Mouse (Mus musculus) neural tube, embryonic 14.5 days (tissue): ENCODE data around the gene Hmgb1. TPM values are rescaled to one million over a fixed set of nuclear protein-coding genes. Genes with fewer than 3 reads are reported as not detected.
A peak's percentile ranks its signal among the peaks of the same experiment; 100 is the strongest.

Experiments used
- ATAC-seq: fragments of 200-750 bp; cut with Nextera tagmentation; 2 replicates; pipeline ENCODE4 v1.8.0; 2017; ENCODE audit warnings: low read depth, mild to moderate bottlenecking, moderate TSS enrichment, moderate library complexity
- H3K27ac ChIP-seq: fragments of 300-500 bp; sonication (generic); 2 replicates; pipeline ENCODE4 v1.5.1; 2014; ENCODE audit warnings: low read depth, mild to moderate bottlenecking, control low read depth, low read length, moderate library complexity, mixed read lengths
- H3K27me3 ChIP-seq: fragments of 300-500 bp; sonication (generic); 2 replicates; pipeline ENCODE4 v1.6.1; 2014; ENCODE audit warnings: low read length; ENCODE audit not compliant: control insufficient read depth, insufficient read depth
- H3K36me3 ChIP-seq: fragments of 300-500 bp; sonication (generic); 2 replicates; pipeline ENCODE4 v1.6.1; 2014; ENCODE audit warnings: low read length, mixed read lengths; ENCODE audit not compliant: control insufficient read depth, insufficient read depth
- H3K4me1 ChIP-seq: fragments of 300-500 bp; sonication (generic); 2 replicates; pipeline ENCODE4 v1.6.1; 2014; ENCODE audit warnings: low read length; ENCODE audit not compliant: control insufficient read depth, insufficient read depth
- H3K4me2 ChIP-seq: fragments of 300-500 bp; sonication (generic); 2 replicates; pipeline ENCODE4 v1.6.1; 2014; ENCODE audit warnings: mild to moderate bottlenecking, low read depth, low read length, control low read depth
- H3K4me3 ChIP-seq: fragments of 300-500 bp; sonication (generic); 2 replicates; pipeline ENCODE4 v1.5.1; 2014; ENCODE audit warnings: low read depth, low read length, control low read depth, mixed read lengths
- H3K9ac ChIP-seq: fragments of 300-500 bp; sonication (generic); replicated peaks from 2 replicates; pipeline ENCODE4 v1.6.1; 2014; ENCODE audit warnings: low read depth, mild to moderate bottlenecking, control low read depth, low read length, mixed read lengths
- H3K9me3 ChIP-seq: fragments of 300-500 bp; sonication (generic); 2 replicates; pipeline ENCODE4 v1.6.1; 2016; ENCODE audit warnings: low read length; ENCODE audit not compliant: control insufficient read depth
- WGBS: fragments of 180-500 bp; shearing (Covaris S2); extraction: QIAGEN DNeasy Blood & Tissue Kit; methylation state at CpG from one replicate; pipeline ENCODE4 v1.1.7; 2014; 5-methylcytosine and 5-hydroxymethylcytosine counted together
- polyA plus RNA-seq: library from polyadenylated mRNA; unstranded; fragments of >200 nt; fragmentation: Nextera tagmentation; extraction: Ambion mirVana; gene quantifications from 2 replicates; pipeline ENCODE4 v1.2.1, GENCODE M21; 2014

The Hmgb1 gene
- polyA plus RNA-seq, 1 experiment from 2014 or later = 766 TPM

DNA sequence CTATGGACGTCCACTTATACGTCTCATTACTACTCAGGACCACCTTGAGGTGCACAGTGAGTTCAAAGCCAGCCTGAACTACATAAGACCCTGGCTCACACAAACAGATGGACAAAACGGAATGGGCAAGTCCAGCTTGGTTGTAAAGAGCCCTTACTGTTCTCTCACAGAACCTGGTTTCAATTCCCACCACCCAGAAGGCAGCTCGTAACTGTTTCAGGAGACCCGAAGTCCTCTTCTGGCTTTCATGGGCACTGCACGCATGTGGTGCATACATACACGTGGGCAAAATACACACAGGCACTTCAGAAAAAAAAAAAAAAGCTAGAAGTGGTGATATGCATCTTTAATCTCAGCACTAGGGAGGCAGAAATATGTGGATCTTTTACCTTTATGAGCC, 139.2 kb downstream of the Hmgb1 start:
- H3K4me3 ChIP-seq = no peak overlapping the region
- H3K4me1 ChIP-seq = peaks cover under 1% of the 10 kb centered on the region; the same call in 1 of the 2 replicates
- WGBS = 85% methylated on average over 7 of the region's 7 CpGs

DNA sequence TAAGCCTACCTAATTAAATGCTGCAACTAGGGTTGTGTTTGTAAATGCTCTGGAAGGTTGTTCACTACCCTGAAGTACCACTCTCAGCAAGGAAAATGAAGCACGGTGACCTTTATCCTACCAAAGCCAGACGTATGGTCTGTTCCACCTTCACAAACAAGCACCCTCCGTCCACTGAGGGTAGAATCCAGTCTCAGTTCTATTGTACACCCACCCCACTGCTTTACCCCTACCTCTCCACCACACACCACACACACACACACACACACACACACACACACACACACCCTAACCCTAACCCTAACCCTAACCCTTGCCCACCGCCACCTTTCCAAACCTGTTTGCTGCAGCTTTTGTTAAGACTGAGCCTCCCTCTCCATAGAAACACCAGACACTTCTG, 140.2 kb downstream of the Hmgb1 start:
- no peak for ATAC-seq
- Histone ChIP-seq H3K9ac (no peak overlapping the region), H3K9me3 (no peaks in the 10 kb centered on the region), H3K4me2 (no peak overlapping the region), H3K36me3 (0 out of 2 replicates have a peak, but pooled peaks cover 6% of the 10 kb centered on the region), H3K27me3 (no peaks in the 10 kb centered on the region), H3K4me3 (no peak overlapping the region), H3K27ac (no peak overlapping the region), H3K4me1 (no peaks in the 10 kb centered on the region)
- 81% methylated on average over 4 of the region's 4 CpGs for WGBS

More for the DNA sequence above, 139.2 kb downstream of the Hmgb1 start:
- ATAC-seq = no peak
- Histone ChIP-seq H3K9me3 (no peaks in the 10 kb centered on the region), H3K36me3 (0 out of 2 replicates have a peak, but pooled peaks cover 6% of the 10 kb centered on the region), H3K4me2 (no peak overlapping the region), H3K27me3 (no peaks in the 10 kb centered on the region), H3K27ac (no peak overlapping the region), H3K9ac (no peak overlapping the region)

DNA sequence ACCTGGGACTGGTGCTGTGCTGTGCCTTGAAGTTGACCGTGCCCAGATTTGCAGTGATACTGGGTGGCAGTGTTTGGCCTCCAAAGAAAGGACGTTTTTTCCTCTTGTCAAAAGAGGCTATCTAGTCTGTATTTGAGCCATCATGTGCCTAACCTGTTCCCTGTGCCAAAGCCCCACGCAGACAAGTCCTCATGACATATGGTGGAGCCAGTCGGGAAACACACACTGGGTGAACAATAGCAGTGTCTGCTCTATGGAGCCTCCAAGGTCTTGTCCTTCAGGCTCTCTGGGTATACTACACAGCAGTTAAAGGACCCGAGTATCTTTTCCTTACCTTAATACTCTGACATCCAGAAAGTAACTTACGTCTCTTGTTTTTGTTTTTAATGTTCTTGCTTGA, 141.0 kb downstream of the Hmgb1 start:
- H3K4me1 ChIP-seq = no peaks in the 10 kb centered on the region
- H3K9ac ChIP-seq = no peak overlapping the region
- H3K27ac ChIP-seq = no peak overlapping the region
- no peak overlapping the region for H3K4me3 ChIP-seq
- 83% methylated on average over 6 of the region's 6 CpGs for WGBS
- 0 out of 2 replicates have a peak, but pooled peaks cover 6% of the 10 kb centered on the region for H3K36me3 ChIP-seq
- no peaks in the 10 kb centered on the region for H3K27me3 ChIP-seq
- no peaks in the 10 kb centered on the region for H3K9me3 ChIP-seq
- no peak for ATAC-seq
- H3K4me2 ChIP-seq = no peak overlapping the region

DNA sequence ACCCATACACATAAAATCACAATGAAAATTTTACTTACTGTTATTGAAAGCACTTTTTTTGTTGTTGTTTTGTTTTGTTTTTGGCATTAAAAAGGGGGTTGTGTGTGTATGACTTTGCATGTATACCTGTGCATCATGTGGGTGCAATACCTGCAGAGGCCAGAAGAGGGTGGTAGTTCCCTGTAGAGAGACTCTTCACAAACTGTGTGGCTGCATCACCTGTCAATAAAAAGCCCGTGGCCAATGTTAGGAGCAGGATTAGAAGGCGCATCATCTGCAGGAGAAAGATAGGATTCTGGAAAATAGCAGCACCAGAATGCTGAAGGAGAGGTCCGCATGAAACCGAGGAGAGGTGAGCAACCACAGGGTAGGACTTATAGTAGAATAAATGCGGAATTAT, 144.5 kb downstream of the Hmgb1 start:
- Histone ChIP-seq H3K4me1 (no peaks in the 10 kb centered on the region), H3K9me3 (no peaks in the 10 kb centered on the region), H3K4me3 (no peak overlapping the region), H3K9ac (no peak overlapping the region), H3K27me3 (no peaks in the 10 kb centered on the region), H3K36me3 (no peaks in the 10 kb centered on the region), H3K4me2 (no peak overlapping the region), H3K27ac (no peak overlapping the region)
- ATAC-seq = no peak
- WGBS = 92% methylated on average over 5 of the region's 5 CpGs

DNA sequence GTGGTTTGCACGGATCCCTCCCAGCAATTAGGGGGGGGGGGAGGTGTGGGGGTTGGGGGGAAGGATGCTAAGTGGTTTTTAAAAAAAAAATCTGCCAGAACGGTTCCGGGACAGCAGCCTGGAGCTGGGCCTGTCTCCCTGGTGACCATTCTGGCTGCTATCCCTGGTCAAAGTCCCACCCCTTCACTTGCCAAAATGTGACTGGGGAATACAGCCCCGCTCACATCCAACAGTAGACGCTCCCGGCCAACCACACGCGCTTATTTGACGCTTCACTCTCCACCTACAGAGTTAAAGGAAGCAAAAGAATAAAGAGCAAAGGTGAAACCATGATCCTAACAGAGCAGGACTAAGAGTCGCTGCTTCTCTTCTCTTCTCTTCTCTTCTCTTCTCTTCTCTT, 146.6 kb downstream of the Hmgb1 start:
- H3K27me3 ChIP-seq = no peaks in the 10 kb centered on the region
- H3K9ac ChIP-seq = no peak overlapping the region
- 0 out of 2 replicates have a peak overlapping the region, but pooled peaks have one; percentile 14 for H3K4me2 ChIP-seq
- H3K4me1 ChIP-seq = no peaks in the 10 kb centered on the region
- ATAC-seq = peak; percentile 44; the same call in 1 of the 2 replicates
- H3K9me3 ChIP-seq = no peaks in the 10 kb centered on the region
- 15% methylated on average over 10 of the region's 10 CpGs for WGBS
- H3K27ac ChIP-seq = no peak overlapping the region
- H3K36me3 ChIP-seq = no peaks in the 10 kb centered on the region
- no peak overlapping the region for H3K4me3 ChIP-seq

DNA sequence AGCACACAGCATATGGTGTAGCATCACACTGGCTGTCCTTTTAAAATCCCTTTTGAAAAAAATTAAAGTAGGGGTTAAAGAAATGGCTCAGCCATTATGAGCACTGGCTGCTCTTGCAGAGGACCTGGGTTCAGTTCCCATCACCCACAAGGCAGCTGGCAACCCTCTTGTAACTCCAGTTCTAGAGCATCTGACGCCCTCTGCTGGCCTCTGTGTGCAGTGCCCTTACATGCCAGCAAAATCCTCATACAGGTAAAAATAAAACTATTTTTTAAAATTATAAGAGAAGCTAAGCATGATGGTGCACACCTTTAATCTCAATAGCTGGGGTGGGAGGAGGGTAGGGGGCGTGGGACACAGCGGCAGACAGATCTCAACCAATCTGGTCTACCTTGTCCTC, 147.4 kb downstream of the Hmgb1 start:
- 93% methylated on average over 3 of the region's 3 CpGs for WGBS
- no peak overlapping the region for H3K27ac ChIP-seq

DNA sequence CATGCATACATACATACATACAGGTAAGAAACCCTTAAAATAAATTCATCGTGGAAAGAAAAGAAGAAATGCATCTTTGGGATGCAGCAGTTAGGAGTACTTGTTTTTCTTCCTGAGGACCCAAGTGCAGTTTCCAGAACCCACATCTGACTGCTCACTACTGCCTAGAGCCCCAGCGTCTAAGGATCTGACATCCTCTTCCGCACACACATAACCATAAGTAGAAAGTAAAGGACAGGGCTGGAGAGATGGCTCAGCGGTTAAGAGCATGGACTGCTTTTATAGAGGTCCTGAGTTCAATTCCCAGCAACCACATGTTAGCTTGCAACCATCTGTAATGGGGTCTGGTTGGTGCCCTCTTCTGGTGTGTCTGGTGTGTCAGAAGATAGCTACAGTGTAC, 151.9 kb downstream of the Hmgb1 start:
- no peak for ATAC-seq
- Histone ChIP-seq H3K9ac (no peak overlapping the region), H3K36me3 (no peaks in the 10 kb centered on the region), H3K4me3 (no peak overlapping the region), H3K27ac (no peak overlapping the region), H3K4me2 (no peak overlapping the region), H3K4me1 (0 out of 2 replicates have a peak, but pooled peaks cover 6% of the 10 kb centered on the region), H3K27me3 (no peaks in the 10 kb centered on the region), H3K9me3 (no peaks in the 10 kb centered on the region)
- WGBS = 95% methylated on average over 4 of the region's 4 CpGs

More for the DNA sequence above, 147.4 kb downstream of the Hmgb1 start:
- Histone ChIP-seq H3K9ac (no peak overlapping the region), H3K36me3 (no peaks in the 10 kb centered on the region), H3K4me1 (0 out of 2 replicates have a peak, but pooled peaks cover under 1% of the 10 kb centered on the region), H3K4me3 (no peak overlapping the region), H3K4me2 (no peak overlapping the region), H3K9me3 (no peaks in the 10 kb centered on the region), H3K27me3 (no peaks in the 10 kb centered on the region)
- ATAC-seq = no peak

DNA sequence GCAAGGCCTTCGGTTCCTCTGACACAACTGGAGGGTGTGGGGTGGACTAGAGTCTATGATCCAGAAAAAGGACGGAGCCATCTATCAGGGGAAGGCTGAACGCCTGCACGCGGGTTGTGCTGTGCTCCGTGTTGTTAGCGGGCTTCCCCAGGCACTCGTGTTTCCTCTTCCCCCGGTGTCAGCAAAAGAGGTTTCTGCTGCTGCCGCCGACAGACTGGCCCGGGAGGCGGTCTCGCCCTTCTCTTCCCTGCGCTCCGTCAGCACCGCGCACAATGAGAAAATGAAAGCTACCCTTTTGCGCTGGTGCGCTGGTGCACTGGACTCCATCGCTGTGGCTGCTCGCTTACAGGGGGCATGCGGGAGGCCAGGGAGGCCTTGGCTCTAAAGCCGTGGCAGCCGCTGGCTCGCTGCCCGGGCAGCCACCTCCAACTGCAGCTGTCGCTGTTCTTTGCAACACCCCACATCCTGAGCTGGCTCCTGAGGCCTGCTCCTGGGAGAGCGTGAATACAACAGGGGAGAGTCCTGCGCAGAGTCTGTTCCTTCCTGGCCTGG, 153.0 kb downstream of the Hmgb1 start:
- whole genome bisulfite sequencing = 2% methylated on average over 30 of the region's 30 CpGs
- Histone ChIP-seq H3K36me3 (no peaks in the 10 kb centered on the region), H3K4me3 (peak overlapping the region; percentile 16), H3K27ac (peak overlapping the region; percentile 79), H3K9me3 (no peaks in the 10 kb centered on the region), H3K4me2 (peak overlapping the region; percentile 50), H3K27me3 (no peaks in the 10 kb centered on the region), H3K9ac (peak overlapping the region; percentile 32; the same call in 1 of the 2 replicates), H3K4me1 (0 out of 2 replicates have a peak, but pooled peaks cover 6% of the 10 kb centered on the region)
- ATAC-seq = peak; percentile 76

DNA sequence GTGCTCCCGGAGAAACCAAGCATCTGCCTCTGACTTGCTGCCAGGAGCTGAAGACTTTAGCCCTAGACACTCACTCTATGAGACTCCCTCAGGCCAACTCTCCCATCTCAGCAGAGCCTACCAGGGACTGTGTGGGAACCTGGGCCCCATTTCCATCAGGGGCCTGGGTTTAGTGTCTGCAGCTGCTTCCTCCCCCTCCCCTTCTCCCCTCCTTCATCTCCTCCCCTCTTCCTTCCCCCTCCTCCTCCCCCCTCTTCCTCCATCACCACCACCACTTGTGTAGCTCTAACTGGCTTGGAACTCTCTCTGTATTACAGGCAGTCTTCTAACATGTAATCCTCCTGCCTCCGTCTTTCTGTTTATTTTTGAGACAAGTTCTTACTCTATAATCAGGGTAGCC, 154.2 kb downstream of the Hmgb1 start:
- Histone ChIP-seq H3K4me1 (0 out of 2 replicates have a peak, but pooled peaks cover 6% of the 10 kb centered on the region), H3K4me3 (no peak overlapping the region), H3K4me2 (no peak overlapping the region), H3K9ac (no peak overlapping the region), H3K9me3 (no peaks in the 10 kb centered on the region), H3K36me3 (no peaks in the 10 kb centered on the region), H3K27me3 (no peaks in the 10 kb centered on the region), H3K27ac (no peak overlapping the region)
- 51% methylated on average over 2 of the region's 2 CpGs for WGBS
- no peak for ATAC-seq
